Mouse (Mus musculus) brown adipose tissue, adult 24 weeks (tissue): ENCODE data around the gene Hnrnpk. TPM values are rescaled to one million over a fixed set of nuclear protein-coding genes. Genes with fewer than 3 reads are reported as not detected.
"Not testable (repeated sequence)": the region's sequence is repeated elsewhere in the genome, so short reads cannot be mapped to it uniquely, and the experiment has no call there.

Experiments used
- H3K27ac ChIP-seq: fragments of 200-500 bp; replicated peaks from 2 replicates; pipeline ENCODE4 v1.5.1; 2012; ENCODE audit warnings: low read depth, mild to moderate bottlenecking, low read length
- H3K4me1 ChIP-seq: fragments of 200-500 bp; 2 replicates; pipeline ENCODE4 v1.6.1; 2012; ENCODE audit warnings: low read length, mixed read lengths; ENCODE audit not compliant: control insufficient read depth, insufficient read depth, insufficient read length
- H3K4me3 ChIP-seq: fragments of 200-500 bp; 2 replicates; pipeline ENCODE4 v1.5.1; 2012; ENCODE audit warnings: low read depth, mild to moderate bottlenecking, low read length, moderate library complexity; ENCODE audit not compliant: insufficient read depth
- polyA plus RNA-seq: library from polyadenylated mRNA; stranded (reverse); fragments of >200 nt; gene quantifications from 2 replicates; pipeline ENCODE4 v1.2.4, GENCODE M21; 2012; ENCODE audit not compliant: missing spikeins, insufficient read depth, insufficient read length

Hnrnpk gene
- polyA plus RNA-seq, 1 experiment, result 394 TPM

GRCm38 (mm10) chr13:58367641-58368040 lies 35.5 kb downstream of the Hnrnpk start:
- no peaks in the 10 kb centered on the region for H3K4me1 ChIP-seq
- H3K27ac ChIP-seq, result no peak overlapping the region
- H3K4me3 ChIP-seq, result no peak overlapping the region

- no peak overlapping the region for H3K27ac ChIP-seq
- no peaks in the 10 kb centered on the region for H3K4me1 ChIP-seq
- no peak overlapping the region for H3K4me3 ChIP-seq
Measured at GRCm38 (mm10) chr13:58366373-58366772, 36.8 kb downstream of the Hnrnpk start.

GRCm38 (mm10) chr13:58365179-58365578 lies 38.0 kb downstream of the Hnrnpk start:
- H3K27ac ChIP-seq, H3K4me1 ChIP-seq, H3K4me3 ChIP-seq: not testable (repeated sequence)

GRCm38 (mm10) chr13:58364353-58365175 lies 38.6 kb downstream of the Hnrnpk start:
- Histone ChIP-seq H3K4me1 (no peaks in the 10 kb centered on the region), H3K27ac (no peak overlapping the region), H3K4me3 (no peak overlapping the region)

DNA sequence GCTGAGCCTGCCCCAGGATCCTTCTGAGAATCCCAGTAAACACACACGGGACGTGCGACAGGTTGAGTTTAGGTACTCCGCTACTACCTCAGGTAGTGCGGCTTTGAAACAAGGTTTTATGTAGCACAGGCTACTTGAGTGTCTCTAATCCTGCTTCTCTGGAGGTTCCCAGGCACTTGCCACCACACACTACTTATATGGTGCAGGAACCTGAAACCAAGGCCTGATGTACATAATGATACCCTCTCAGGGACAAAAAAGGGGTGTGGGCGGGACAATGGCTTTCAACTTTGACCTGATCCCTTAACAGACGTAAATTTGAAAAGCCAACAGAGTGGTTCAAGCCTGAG lies 43.9 kb downstream of the Hnrnpk start:
- Histone ChIP-seq H3K27ac (no peak overlapping the region), H3K4me1 (peaks cover 2% of the 10 kb centered on the region; the same call in 1 of the 2 replicates), H3K4me3 (peak overlapping the region; percentile 44)

GRCm38 (mm10) chr13:58358629-58359303 lies 44.4 kb downstream of the Hnrnpk start, which contains the start of gene Kif27:
Kif27 (minus strand) TSS chr13:58359122.
- Histone ChIP-seq H3K4me3 (peak within 1 kb of the TSS; percentile 63), H3K27ac (no peak within 1 kb of the TSS), H3K4me1 (peaks cover 2% of the 10 kb centered on the region; the same call in 1 of the 2 replicates)

- H3K27ac ChIP-seq, result no peak overlapping the region
- no peak overlapping the region for H3K4me3 ChIP-seq
- H3K4me1 ChIP-seq, result no peaks in the 10 kb centered on the region
Measured at GRCm38 (mm10) chr13:58352996-58353395, 50.1 kb downstream of the Hnrnpk start.

- Histone ChIP-seq H3K4me1 (no peaks in the 10 kb centered on the region), H3K4me3 (no peak overlapping the region), H3K27ac (no peak overlapping the region)
Measured at GRCm38 (mm10) chr13:58350606-58351005, 52.5 kb downstream of the Hnrnpk start.

DNA sequence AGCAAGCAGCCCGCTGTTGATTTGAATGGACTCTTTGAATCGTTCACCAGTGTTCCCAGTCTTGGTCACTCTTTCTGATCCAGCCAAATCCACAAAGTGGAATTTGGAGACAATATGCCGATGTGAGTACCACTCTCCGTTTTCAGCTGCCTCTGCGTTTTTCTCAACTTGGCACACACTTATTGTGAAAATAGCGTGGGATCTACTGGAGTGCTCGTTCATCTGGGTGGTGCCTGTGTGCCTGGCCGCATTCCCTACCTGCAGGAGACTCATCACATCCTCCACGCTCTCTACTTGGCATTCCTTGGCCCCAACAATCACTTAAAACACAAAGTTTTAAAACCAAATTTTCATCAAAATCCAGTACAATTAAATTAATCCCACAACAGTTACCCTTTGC lies 58.6 kb downstream of the Hnrnpk start:
- H3K4me3 ChIP-seq, result no peak overlapping the region
- H3K27ac ChIP-seq, result no peak overlapping the region
- no peaks in the 10 kb centered on the region for H3K4me1 ChIP-seq

Other genes starting within 250 kb of the Hnrnpk start
- gene Idnk, start 245.7 kb downstream of the Hnrnpk start, polyA plus RNA-seq, result 35.6 and 46.5 TPM in 2 replicates
- gene Ubqln1, start 187.7 kb downstream of the Hnrnpk start, polyA plus RNA-seq, result 92.7 and 94.0 TPM in 2 replicates
- 35.4 and 45.5 TPM in 2 replicates for gene Gkap1, start 127.6 kb downstream of the Hnrnpk start, polyA plus RNA-seq
- gene Kif27, start 44.2 kb downstream of the Hnrnpk start, polyA plus RNA-seq, result 0.32 TPM in 1 of 2 replicates, not detected in the other
- 30.3 and 32.8 TPM in 2 replicates for gene 2210016F16Rik, start 18.1 kb downstream of the Hnrnpk start, polyA plus RNA-seq
- 16.1 and 25.2 TPM in 2 replicates for gene Rmi1, start 1.1 kb downstream of the Hnrnpk start, polyA plus RNA-seq
- gene Slc28a3, start 207.5 kb upstream of the Hnrnpk start, polyA plus RNA-seq, result not detected in 2 replicates